Mouse (Mus musculus) urinary bladder, adult 2 months (tissue): ENCODE measurements around the gene Bmpr1a. TPM values are rescaled to one million over a fixed set of nuclear protein-coding genes. Genes with fewer than 3 reads are reported as not detected.
"Not testable (repeated sequence)": the region's sequence is repeated elsewhere in the genome, so short reads cannot be mapped to it uniquely, and the experiment has no call there.

Experiments used
- DNase-seq: peaks from one replicate; pipeline ENCODE4 v3.0.0; 2022; ENCODE audit warnings: low spot score
- polyA plus RNA-seq: library from polyadenylated mRNA; depleted of rRNA; stranded (reverse); fragments of >200 nt; gene quantifications from 2 replicates; pipeline ENCODE4 v1.2.3, GENCODE M21; 2012

The Bmpr1a gene
- polyA plus RNA-seq, 1 experiment, result 47.7 TPM

GRCm38 (mm10) chr14:34449807-34450206, 53.3 kb downstream of the Bmpr1a start:
- no peak for DNase-seq

- DNase-seq, result no peak
These were observed 54.7 kb downstream of the Bmpr1a start for GRCm38 (mm10) chr14:34448398-34448797.

GRCm38 (mm10) chr14:34447659-34448058, 55.5 kb downstream of the Bmpr1a start:
- DNase-seq, result no peak

- no peak for DNase-seq
These were observed 56.5 kb downstream of the Bmpr1a start for GRCm38 (mm10) chr14:34446624-34447023.

- DNase-seq, result no peak
These were observed 57.8 kb downstream of the Bmpr1a start for GRCm38 (mm10) chr14:34445348-34445747.

GRCm38 (mm10) chr14:34444924-34445323, 58.2 kb downstream of the Bmpr1a start:
- DNase-seq, result no peak

- DNase-seq, result no peak
These were observed 58.8 kb downstream of the Bmpr1a start for GRCm38 (mm10) chr14:34444368-34444767.

- no peak for DNase-seq
These were observed 60.6 kb downstream of the Bmpr1a start for GRCm38 (mm10) chr14:34442531-34442930.

- no peak for DNase-seq
These were observed 62.5 kb downstream of the Bmpr1a start for GRCm38 (mm10) chr14:34440526-34441066.

GRCm38 (mm10) chr14:34429069-34429468, 74.1 kb downstream of the Bmpr1a start:
- DNase-seq, result no peak

- no peak for DNase-seq
These were observed 74.9 kb downstream of the Bmpr1a start for GRCm38 (mm10) chr14:34428274-34428673.

- no peak for DNase-seq
These were observed 82.1 kb downstream of the Bmpr1a start for GRCm38 (mm10) chr14:34421078-34421477.

GRCm38 (mm10) chr14:34417501-34417900, 85.6 kb downstream of the Bmpr1a start:
- no peak for DNase-seq

GRCm38 (mm10) chr14:34416946-34417345, 86.2 kb downstream of the Bmpr1a start:
- DNase-seq, result not testable (repeated sequence)

- no peak for DNase-seq
These were observed 90.8 kb downstream of the Bmpr1a start for GRCm38 (mm10) chr14:34412164-34412896.

- no peak for DNase-seq
These were observed 92.4 kb downstream of the Bmpr1a start for GRCm38 (mm10) chr14:34410716-34411115.

GRCm38 (mm10) chr14:34403424-34403823, 99.7 kb downstream of the Bmpr1a start:
- DNase-seq, result no peak

GRCm38 (mm10) chr14:34402871-34403270, 100.3 kb downstream of the Bmpr1a start:
- no peak for DNase-seq

- DNase-seq, result peak; percentile 49
These were observed 102.0 kb downstream of the Bmpr1a start for GRCm38 (mm10) chr14:34401135-34401534.

GRCm38 (mm10) chr14:34400021-34400420, 103.1 kb downstream of the Bmpr1a start:
- DNase-seq, result no peak

GRCm38 (mm10) chr14:34399301-34399700, 103.8 kb downstream of the Bmpr1a start:
- DNase-seq, result no peak

- no peak for DNase-seq
These were observed 104.2 kb downstream of the Bmpr1a start for GRCm38 (mm10) chr14:34398901-34399300.

GRCm38 (mm10) chr14:34397871-34398270, 105.3 kb downstream of the Bmpr1a start:
- no peak for DNase-seq

GRCm38 (mm10) chr14:34393295-34393694, 109.8 kb downstream of the Bmpr1a start:
- no peak for DNase-seq
